Mouse (Mus musculus) stomach, embryonic 16.5 days (tissue): ENCODE data around the gene Ehhadh. TPM values are rescaled to one million over a fixed set of nuclear protein-coding genes. Genes with fewer than 3 reads are reported as not detected.

Experiments
- ATAC-seq: fragments of 200-750 bp; cut with Nextera tagmentation; 2 replicates; pipeline ENCODE4 v1.8.0; 2017; ENCODE audit warnings: moderate number of reproducible peaks, moderate TSS enrichment; ENCODE audit not compliant: insufficient read depth, low FRiP score
- H3K27ac ChIP-seq: fragments of 300-500 bp; sonication (generic); 2 replicates; pipeline ENCODE4 v1.5.1; 2014; ENCODE audit warnings: low read length
- H3K27me3 ChIP-seq: fragments of 300-500 bp; sonication (generic); 2 replicates; pipeline ENCODE4 v1.6.1; 2014; ENCODE audit warnings: low read length, control low read depth, mixed read lengths; ENCODE audit not compliant: control insufficient read depth, insufficient read depth
- H3K36me3 ChIP-seq: fragments of 300-500 bp; sonication (generic); 2 replicates; pipeline ENCODE4 v1.6.1; 2014; ENCODE audit warnings: low read length; ENCODE audit not compliant: control insufficient read depth, insufficient read depth
- H3K4me1 ChIP-seq: fragments of 300-500 bp; sonication (generic); 2 replicates; pipeline ENCODE4 v1.6.1; 2014; ENCODE audit warnings: low read length, control low read depth, mixed read lengths; ENCODE audit not compliant: control insufficient read depth, insufficient read depth
- H3K4me2 ChIP-seq: fragments of 300-500 bp; sonication (generic); 2 replicates; pipeline ENCODE4 v1.6.1; 2014; ENCODE audit warnings: low read depth, low read length, mixed read lengths
- H3K4me3 ChIP-seq: fragments of 300-500 bp; sonication (generic); replicated peaks from 2 replicates; pipeline ENCODE4 v1.5.1; 2014; ENCODE audit warnings: mild to moderate bottlenecking, low read length
- H3K9ac ChIP-seq: fragments of 300-500 bp; sonication (generic); 2 replicates; pipeline ENCODE4 v1.6.1; 2014; ENCODE audit warnings: low read length
- H3K9me3 ChIP-seq: fragments of 300-500 bp; sonication (generic); replicated peaks from 2 replicates; pipeline ENCODE4 v1.6.1; 2016; ENCODE audit warnings: low read length, control low read depth; ENCODE audit not compliant: control insufficient read depth
- WGBS: fragments of 180-500 bp; shearing (Covaris S2); extraction: QIAGEN DNeasy Blood & Tissue Kit; methylation state at CpG from one replicate; pipeline ENCODE4 v1.1.7; 2014; 5-methylcytosine and 5-hydroxymethylcytosine counted together
- polyA plus RNA-seq: library from polyadenylated mRNA; unstranded; fragments of >200 nt; fragmentation: Nextera tagmentation; extraction: Ambion mirVana; gene quantifications from 2 replicates; pipeline ENCODE4 v1.2.1, GENCODE M21; 2015

Ehhadh gene
- polyA plus RNA-seq, 1 experiment from 2014 or later = 5.7 TPM

DNA sequence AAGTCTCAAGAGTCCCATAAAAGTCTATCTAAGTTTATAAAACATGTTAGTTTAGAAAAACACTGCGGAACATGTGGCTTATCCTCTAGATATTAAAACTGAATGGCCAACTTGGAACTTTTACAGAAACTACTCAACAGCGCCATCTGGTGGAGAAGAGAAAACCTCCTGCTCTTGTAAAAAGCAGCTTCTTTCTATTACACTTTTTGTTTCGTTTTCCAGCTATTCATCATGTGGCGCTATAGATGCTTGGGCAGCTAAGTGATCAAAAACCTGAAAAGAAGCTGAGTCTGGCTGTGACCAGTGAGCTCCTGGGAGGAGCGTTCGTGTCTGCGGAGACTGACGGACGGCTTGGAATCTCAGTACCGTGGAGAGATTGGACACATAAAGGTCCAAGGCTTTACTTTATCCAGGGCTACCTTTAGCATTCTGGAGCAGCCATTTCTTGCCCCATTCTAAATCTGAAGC lies 59.7 kb downstream of the Ehhadh start:
- ATAC-seq = no peak
- Histone ChIP-seq H3K4me1 (no peaks in the 10 kb centered on the region), H3K36me3 (no peaks in the 10 kb centered on the region), H3K27me3 (no peaks in the 10 kb centered on the region), H3K27ac (no peak overlapping the region), H3K4me3 (peak overlapping the region; percentile 37), H3K9ac (peak overlapping the region; percentile 64), H3K4me2 (peak overlapping the region; percentile 45), H3K9me3 (no peaks in the 10 kb centered on the region)
- WGBS = 33% methylated on average over 10 of the region's 10 CpGs

DNA sequence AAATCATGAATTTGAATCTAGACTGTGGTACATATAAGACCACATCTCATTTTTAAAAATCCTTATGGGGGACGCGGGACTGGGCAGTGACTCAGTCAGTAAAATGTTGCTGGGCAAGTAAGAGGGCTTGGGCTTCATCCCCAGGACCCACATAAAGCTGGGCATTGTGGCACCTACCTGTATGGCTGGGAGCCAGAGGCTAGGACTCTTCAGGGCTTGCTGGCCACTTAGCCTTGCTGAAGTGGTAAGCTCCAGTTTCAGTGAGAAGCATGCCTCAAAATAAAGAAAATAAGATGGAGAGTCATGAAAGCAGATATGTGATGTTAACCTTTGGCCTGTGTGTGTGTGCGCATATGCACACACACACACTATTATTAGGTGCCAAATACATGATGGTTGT lies 60.2 kb downstream of the Ehhadh start:
- Histone ChIP-seq H3K36me3 (no peaks in the 10 kb centered on the region), H3K27me3 (no peaks in the 10 kb centered on the region), H3K4me3 (no peak overlapping the region), H3K27ac (no peak overlapping the region), H3K9me3 (no peaks in the 10 kb centered on the region), H3K4me2 (no peak overlapping the region), H3K9ac (no peak overlapping the region), H3K4me1 (no peaks in the 10 kb centered on the region)
- no peak for ATAC-seq
- 90% methylated on average over 3 of the region's 3 CpGs for WGBS

DNA sequence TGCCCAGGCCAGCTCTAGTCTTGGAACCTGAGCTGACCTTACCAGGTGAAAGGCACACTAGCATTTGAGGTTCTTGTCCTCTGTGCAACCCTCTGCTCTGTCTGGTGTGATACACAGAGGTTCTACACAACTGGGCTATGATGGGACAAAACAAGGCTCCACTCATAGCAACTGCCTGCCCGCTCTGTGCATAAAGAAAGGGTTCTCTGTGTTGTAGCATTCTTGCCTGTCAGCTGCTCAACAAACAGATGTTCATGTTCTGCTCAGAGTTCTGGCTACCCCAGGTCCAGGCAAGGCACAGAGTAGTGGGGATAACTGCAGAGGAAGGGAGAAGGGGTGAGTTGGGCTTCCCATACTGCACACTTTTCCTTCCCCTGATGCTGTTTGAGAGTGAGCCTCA lies 63.3 kb downstream of the Ehhadh start:
- no peak for ATAC-seq
- Histone ChIP-seq H3K4me1 (no peaks in the 10 kb centered on the region), H3K27me3 (no peaks in the 10 kb centered on the region), H3K36me3 (no peaks in the 10 kb centered on the region), H3K9ac (no peak overlapping the region), H3K9me3 (no peaks in the 10 kb centered on the region), H3K4me3 (no peak overlapping the region), H3K27ac (no peak overlapping the region), H3K4me2 (no peak overlapping the region)
- WGBS = 83% methylated on average over 1 of the region's 1 CpGs

DNA sequence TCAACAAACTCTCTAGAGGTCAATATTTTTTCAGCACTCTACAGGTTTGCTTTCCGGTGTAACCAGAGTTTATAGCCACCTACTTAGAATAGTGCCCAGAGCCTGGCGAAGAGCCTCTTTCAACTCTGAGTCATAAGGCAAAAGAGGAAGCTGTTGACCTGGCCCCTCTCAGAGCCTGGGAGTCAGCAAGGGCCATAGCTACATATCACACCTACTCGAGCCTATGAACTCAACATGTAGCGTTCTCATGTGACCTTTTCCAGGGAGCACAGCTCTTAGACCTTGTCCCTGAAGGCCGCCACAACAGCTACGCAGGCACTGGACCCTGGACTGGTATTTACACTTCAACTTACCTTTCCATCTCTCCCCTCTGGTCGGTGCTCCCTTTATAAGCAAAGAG lies 67.8 kb downstream of the Ehhadh start:
- no peak overlapping the region for H3K27ac ChIP-seq
- ATAC-seq = no peak
- H3K36me3 ChIP-seq = no peaks in the 10 kb centered on the region
- no peak overlapping the region for H3K4me3 ChIP-seq
- H3K27me3 ChIP-seq = no peaks in the 10 kb centered on the region
- no peaks in the 10 kb centered on the region for H3K9me3 ChIP-seq
- no peak overlapping the region for H3K9ac ChIP-seq
- WGBS = 80% methylated on average over 7 of the region's 7 CpGs
- no peak overlapping the region for H3K4me2 ChIP-seq
- no peaks in the 10 kb centered on the region for H3K4me1 ChIP-seq

DNA sequence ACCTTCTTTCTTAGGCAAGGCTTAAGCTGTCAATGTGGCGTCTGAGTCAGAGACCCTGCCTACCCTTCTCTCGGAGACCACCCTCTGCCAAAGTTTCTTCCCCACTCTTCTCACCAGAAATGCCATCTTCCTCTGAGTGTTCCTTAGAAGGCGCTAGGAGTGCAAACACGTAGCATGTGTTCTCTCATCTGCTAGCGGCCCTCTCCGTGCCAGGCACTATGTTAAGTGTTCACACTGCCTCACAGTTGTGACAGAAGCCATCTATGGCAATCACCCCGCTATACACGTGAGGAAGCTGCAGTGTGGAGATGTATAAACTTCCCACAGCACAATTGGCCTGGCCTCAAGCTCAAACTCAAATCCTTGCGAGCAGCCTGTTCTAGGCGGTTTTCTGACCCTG lies 73.1 kb downstream of the Ehhadh start:
- H3K9ac ChIP-seq = no peak overlapping the region
- H3K9me3 ChIP-seq = no peaks in the 10 kb centered on the region
- H3K4me1 ChIP-seq = no peaks in the 10 kb centered on the region
- no peaks in the 10 kb centered on the region for H3K36me3 ChIP-seq
- no peak overlapping the region for H3K4me2 ChIP-seq
- H3K4me3 ChIP-seq = no peak overlapping the region
- no peak overlapping the region for H3K27ac ChIP-seq
- no peaks in the 10 kb centered on the region for H3K27me3 ChIP-seq
- 78% methylated on average over 10 of the region's 10 CpGs for WGBS
- no peak for ATAC-seq

Other genes starting within 250 kb of the Ehhadh start
- 17.9 TPM in 2 replicates for gene 2510009E07Rik, start 93.1 kb downstream of the Ehhadh start, polyA plus RNA-seq
- 1.2 and 1.3 TPM in 2 replicates for gene Map3k13, start 6.5 kb upstream of the Ehhadh start, polyA plus RNA-seq
- gene Tmem41a, start 159.7 kb upstream of the Ehhadh start, polyA plus RNA-seq = 35.0 and 35.2 TPM in 2 replicates
- gene Liph, start 207.9 kb upstream of the Ehhadh start, polyA plus RNA-seq = 29.9 and 48.0 TPM in 2 replicates
- gene Senp2, start 221.7 kb upstream of the Ehhadh start, polyA plus RNA-seq = 40.1 and 40.4 TPM in 2 replicates